Mouse (Mus musculus): ENCODE measurements at regions not wholly inside any gene's neighbourhood (a gene's known extent, or its start where the extent isn't known, plus 50 kb on each side); places are given as distances from the start of the nearest gene placed in this dataset.

DNA sequence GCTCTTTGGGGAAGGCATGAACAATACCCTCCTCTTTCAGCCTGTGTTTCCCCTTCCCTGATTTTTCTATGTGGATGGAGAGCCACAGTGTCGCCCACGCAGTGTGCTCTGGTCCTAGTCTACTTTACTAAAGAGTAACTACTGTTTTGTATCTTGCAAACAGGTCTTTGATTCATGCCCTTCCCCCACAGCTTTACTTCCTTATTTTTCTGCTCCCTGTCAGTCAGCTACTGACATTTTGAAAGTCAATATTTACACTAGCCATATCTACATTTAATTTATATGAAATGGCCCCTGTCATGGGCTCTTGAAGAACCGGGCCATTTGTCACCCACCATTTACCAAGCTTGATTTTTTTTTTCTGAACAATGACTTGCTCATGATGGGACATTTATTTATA lies 168.7 kb upstream of the Stt3b start:
- no peak for DNase-seq (ENCODE audit: low read depth in 2 of 2, low spot score in 2 of 2)

GRCm38 (mm10) chr9:115481176-115481575 lies 171.0 kb upstream of the Stt3b start:
- DNase-seq (ENCODE audit: low read depth in 2 of 2, low spot score in 2 of 2): peak; percentile 36 to 51

DNA sequence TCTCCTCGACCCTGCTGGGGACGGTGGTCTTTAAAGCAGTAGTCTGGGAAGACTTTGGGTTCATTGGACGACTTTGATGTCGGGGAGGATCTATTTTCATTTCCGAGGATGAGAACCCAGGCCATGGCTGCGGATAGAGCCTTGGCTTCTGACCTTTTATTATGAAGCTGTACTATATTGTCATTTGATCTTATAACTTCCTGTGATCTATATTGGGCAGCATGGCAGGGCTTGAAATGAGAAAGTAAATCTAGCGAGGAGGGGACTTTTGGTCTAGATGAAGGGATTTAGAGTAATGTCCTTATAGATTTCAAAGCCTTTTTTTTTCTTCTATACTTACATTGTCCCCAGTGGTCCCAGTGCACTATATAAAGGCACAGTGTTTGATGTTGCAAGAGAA lies 172.8 kb upstream of the Stt3b start:
- DNase-seq (ENCODE audit: low read depth in 2 of 2, low spot score in 2 of 2): no peak

GRCm38 (mm10) chr9:115483721-115484120 lies 173.5 kb upstream of the Stt3b start:
- no peak for DNase-seq (ENCODE audit: low read depth in 2 of 2, low spot score in 2 of 2)

- DNase-seq (ENCODE audit: low read depth in 2 of 2, low spot score in 2 of 2): no peak
Observed at GRCm38 (mm10) chr9:115484408-115484807, 174.2 kb upstream of the Stt3b start.

GRCm38 (mm10) chr9:115485219-115485618 lies 175.0 kb upstream of the Stt3b start:
- DNase-seq (ENCODE audit: low read depth in 2 of 2, low spot score in 2 of 2): no peak

DNA sequence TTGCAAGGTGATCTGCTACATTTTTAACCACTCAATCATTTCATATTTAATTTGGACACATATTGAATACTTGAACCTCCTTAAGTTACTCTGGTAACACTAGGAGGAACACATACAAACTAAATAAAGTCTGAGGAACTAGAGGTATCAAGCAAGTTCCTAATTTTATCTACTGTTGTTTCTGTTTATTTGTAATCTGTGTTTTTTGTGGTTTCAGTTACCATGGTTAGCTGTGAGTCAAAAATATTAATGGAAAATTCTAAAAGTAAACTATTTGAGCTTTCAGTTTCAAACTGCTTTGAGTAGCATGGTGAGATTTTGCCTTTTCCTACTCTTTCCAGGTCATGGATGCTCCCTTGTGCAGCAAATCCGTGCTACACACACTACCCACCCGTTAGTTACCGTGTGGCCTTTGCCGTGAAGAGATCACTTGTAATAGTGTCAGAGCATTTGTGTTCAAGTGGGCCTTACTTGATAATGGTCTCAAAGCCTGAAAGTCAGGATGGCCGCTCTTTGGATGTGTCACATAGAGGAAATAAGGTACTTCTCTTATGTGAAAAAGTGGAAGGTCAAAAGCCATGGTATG lies 177.0 kb upstream of the Stt3b start:
- DNase-seq (ENCODE audit: low read depth in 2 of 2, low spot score in 2 of 2): no peak

DNA sequence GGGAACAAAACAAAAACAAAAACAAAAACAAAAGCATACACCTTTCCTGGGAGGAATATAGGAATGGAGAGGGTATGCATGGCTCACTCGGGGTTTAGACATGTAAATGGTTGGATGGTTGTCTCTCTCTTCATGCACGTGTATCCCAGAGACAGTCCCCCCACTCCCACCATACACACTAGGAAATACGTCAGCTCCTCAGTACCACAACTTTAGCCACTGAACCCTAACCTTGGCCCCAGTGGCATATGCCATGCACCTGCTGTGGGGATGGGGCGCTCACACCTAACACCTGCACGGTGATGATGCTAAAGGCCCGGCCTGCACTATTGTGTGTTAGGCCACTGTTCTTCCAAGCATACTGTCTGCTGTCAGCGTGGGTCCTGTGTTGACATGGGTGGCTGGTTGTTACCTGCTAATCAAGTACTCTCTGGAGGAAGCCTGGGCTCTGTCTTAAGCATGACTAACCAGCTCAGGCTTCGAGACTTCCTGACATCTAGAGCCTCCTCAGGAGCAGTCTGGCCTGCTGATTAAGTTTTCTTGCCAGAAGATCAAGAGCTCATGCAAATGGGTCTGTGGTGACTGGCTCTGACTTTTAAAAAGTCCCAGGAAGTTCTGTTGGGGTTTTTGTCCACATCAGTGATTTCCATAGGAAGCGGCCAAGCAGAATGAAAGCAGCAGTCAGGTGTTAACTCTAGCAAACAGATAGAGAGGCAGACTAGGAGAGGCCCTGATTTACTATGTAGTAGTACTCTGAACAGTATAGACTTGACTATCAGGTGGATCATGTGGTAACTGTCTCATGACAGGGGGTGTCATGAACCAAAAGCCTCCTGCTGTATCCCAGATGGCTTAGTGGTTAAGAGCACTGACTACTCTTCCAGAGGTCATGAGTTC lies 178.9 kb upstream of the Stt3b start:
- DNase-seq (ENCODE audit: low read depth in 2 of 2, low spot score in 2 of 2): peak in 1 of 2 experiments; percentile 14

DNA sequence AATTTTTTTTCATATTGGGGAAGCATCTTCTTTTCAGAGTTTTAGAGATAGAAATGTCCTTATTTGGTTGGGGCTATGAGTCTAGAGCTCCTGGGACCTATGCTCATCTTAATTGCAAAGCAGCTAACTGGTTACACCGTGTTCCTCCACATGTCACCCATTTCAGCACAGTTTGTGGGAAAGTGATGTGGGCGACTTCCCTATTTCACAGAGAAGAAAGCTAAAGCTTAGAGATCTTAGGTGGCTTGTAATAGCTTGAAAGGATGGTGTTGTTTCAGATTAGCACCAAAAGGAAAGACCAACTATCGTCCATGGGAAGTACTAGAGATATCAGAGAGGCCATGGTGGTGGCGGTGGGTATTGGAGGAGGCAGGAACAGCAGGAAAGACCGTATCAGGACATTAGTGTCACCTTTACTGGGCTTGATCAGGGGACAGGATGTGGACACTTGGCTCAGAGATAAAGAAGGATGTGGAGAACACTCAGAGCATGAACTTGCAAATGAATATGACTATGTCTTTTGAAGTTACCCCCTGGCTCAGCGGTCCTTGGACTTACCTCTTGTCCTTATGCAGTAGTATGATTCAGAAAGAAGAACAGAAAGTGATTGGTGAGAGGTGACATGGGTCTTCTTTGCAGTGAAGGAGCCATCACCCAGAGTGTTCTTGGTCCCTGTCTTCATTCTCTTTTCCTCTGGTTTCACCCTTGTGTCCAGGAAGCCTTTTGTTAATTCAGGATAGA lies 182.4 kb upstream of the Stt3b start:
- DNase-seq (ENCODE audit: low read depth in 2 of 2, low spot score in 2 of 2): peak in 1 of 2 experiments; percentile 15

GRCm38 (mm10) chr9:115493765-115494164 lies 183.5 kb upstream of the Stt3b start:
- DNase-seq (ENCODE audit: low read depth in 2 of 2, low spot score in 2 of 2): no peak

GRCm38 (mm10) chr9:115499536-115499935 lies 189.3 kb upstream of the Stt3b start:
- DNase-seq (ENCODE audit: low read depth in 2 of 2, low spot score in 2 of 2): peak in 1 of 2 experiments; percentile 19

- no peak for DNase-seq (ENCODE audit: low read depth in 2 of 2, low spot score in 2 of 2)
Observed at GRCm38 (mm10) chr9:115504789-115505188, 194.6 kb upstream of the Stt3b start.

DNA sequence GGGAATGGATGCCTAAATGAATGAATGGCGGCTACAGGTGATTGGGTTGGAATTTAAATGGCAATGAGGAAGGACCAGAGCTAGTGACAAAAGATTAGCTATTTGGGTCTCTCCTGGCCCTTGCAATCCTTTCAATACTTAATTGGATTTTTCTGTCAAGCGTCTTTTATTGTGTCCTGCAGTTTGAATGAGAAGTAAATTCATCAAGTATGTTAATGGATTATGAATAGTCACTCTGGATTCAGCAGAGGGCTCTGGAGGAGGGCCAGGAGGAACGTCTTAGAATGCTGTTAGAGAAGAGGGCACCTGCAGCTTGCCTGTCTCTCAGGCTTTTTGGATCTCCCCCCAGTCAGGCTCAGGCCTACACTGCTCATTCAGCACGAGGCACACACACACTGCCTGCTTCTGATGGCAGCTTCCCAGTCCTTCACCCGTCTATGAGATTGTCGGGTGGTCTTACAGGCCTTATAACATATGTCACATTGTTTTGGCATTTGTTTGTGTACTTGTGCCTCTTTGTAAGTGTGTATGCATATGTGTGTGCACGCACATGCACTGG lies 197.0 kb upstream of the Stt3b start:
- DNase-seq (ENCODE audit: low read depth in 2 of 2, low spot score in 2 of 2): no peak

DNA sequence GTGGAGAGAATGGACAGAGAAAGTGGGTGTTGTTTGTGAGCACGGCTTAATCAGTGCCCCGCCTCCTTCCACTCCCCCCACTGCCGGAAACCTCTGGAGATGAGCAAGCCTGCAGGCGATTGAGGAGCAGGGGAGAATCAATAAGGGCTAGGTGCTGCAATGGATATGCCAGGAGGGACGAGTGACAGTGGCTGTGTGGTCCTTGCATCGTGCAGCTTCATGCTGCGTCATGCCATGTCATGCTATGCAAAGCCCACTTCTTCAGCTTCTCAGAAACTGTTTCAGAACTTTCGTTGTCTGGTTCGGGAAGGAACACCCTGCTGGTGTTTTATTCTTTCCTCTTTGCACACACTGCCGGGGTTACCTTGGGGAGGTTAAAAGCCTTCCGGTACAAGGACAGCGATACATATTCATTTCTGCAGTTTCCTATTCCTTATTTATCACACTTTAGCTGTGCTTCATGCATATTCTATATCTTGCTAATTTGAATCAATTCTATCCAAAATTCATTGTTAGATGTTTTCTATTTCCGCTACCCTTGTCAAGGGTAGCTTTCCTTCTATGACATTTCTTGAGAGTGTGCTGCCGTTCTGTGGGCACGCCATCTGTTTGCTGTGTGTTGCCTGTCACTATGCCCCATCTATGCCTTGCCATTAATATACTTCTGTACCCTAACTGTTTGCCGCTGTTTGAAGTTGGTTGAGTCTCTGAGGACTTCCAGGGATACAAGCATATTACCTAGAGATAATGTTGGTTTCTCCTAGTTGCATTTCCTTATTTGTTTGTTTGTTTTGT lies 202.8 kb upstream of the Stt3b start:
- no peak for DNase-seq (ENCODE audit: low read depth in 2 of 2, low spot score in 2 of 2)

GRCm38 (mm10) chr9:115517903-115518302 lies 207.7 kb upstream of the Stt3b start:
- DNase-seq (ENCODE audit: low read depth in 2 of 2, low spot score in 2 of 2): no peak

DNA sequence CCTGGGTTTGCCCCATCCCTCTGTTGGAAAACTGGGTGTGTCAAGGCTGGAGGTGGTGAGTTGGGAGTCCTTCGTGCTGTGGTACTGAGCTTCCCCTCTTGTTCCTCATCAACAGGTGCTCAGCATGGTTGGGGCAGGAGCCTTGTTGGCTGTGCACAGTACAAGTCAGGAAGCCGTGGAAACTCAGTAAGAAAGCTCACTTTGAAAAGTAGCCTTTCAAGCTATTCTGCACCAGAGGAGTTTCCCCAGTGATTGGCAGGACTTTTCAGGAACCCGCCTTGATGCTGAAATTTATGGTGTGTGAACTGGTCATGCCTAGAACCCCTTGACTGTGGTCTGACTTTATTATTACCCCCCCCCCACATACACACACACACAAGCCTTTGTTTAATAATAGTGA lies 213.9 kb upstream of the Stt3b start:
- DNase-seq (ENCODE audit: low read depth in 2 of 2, low spot score in 2 of 2): no peak

- DNase-seq (ENCODE audit: low read depth in 2 of 2, low spot score in 2 of 2): no peak
Observed at GRCm38 (mm10) chr9:115524591-115524990, 214.4 kb upstream of the Stt3b start.

DNA sequence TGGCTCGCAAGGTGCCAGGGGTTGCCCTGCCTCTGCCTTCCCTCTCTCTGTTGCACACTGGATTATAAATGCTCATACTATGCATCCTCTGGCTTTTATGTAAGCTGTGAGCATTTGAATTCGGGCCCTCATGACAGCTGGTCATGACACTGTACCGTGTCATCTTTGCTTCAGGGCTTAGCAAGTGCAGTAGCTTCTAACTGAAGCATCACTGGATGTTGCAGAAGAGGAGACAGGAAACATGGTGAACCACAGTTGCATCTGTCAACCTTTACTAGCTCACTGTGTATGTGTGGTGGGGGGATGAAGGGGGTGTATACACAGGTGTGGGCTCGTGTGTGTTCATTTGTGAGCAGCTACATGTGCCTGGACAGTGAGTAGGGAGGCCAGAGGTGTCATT lies 216.1 kb upstream of the Stt3b start:
- DNase-seq (ENCODE audit: low read depth in 2 of 2, low spot score in 2 of 2): peak; percentile 7 to 25

DNA sequence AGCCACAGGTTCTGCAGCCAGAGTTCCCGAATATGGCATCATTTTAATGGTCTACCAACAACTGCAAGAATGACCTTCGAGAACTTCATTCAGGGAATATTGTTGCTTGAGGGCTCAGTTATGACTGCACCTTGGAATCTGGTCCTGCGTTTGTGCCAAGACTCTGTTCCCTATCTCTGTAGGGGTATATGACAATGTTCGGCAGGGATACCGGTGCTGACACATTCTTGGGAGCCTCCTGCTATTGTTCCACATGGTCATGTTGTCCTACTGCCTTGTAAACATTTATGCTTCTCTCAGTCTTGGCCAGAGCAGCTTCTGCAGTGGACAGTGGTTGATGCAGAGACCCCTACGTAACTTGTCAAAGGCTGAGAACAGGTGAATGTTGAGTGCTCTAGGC lies 216.8 kb upstream of the Stt3b start:
- no peak for DNase-seq (ENCODE audit: low read depth in 2 of 2, low spot score in 2 of 2)

DNA sequence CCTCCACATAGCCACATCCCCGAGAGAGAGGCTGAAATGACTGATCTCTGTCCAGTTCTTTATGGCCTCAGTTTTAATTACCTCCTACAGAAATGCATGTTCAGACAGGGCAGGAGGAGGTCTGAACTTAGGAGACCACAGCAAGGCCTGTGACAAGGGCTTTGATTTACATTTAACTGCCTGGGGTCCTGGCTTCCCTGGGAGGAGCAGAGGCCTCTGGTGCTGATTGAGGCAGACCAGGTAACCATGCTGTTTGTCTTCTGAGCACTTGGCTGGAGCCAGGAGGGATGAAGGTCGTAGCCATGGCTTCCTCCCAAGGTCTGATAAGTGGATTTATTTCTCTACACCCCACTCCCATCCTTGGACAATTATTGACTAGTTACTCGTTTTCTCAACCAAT lies 224.0 kb upstream of the Stt3b start:
- DNase-seq (ENCODE audit: low read depth in 2 of 2, low spot score in 2 of 2): no peak

GRCm38 (mm10) chr9:115543665-115544064 lies 233.4 kb upstream of the Stt3b start:
- no peak for DNase-seq (ENCODE audit: low read depth in 2 of 2, low spot score in 2 of 2)
